Mouse (Mus musculus): ENCODE results near the gene Gm17617. TPM values are rescaled to one million over a fixed set of nuclear protein-coding genes. Genes with fewer than 3 reads are reported as not detected.

Gm17617 gene
- total and polyA plus RNA-seq, 3 experiments: not detected

DNA sequence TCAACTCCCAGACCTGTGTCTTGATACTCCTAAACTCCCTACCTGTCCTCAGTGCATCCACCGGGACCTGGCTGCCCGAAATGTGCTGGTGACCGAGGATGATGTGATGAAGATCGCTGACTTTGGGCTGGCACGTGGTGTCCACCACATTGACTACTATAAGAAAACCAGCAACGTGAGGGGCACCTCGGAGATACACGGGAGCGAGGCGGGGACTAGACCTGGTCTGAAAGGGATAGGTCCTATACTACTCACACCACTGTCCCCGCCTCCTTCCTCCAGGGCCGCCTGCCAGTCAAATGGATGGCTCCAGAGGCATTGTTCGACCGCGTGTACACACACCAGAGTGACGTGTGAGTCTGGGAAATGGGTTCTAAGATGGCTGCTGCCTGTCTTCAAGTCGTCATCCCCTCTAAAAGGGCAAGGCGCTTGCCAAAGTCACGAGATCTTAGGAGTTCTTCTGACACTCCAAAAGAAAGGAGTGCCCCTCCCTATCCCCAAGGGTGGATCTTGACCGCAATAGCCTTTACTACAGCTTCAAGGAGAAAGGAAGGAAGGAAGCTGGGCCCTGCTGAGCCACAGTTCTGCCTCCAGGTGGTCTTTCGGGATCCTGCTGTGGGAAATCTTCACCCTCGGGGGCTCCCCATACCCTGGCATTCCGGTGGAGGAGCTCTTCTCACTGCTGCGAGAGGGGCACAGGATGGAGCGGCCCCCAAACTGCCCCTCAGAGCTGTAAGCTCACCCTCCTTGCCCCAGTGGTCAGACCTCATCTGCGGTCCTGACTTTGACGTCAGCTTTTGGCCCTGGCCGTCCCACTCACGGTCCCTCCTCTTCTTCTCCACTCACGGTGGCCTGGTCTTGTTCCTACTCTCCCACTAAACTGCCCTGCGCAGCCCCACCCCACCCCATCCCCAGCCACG, 33.7 kb upstream of the Gm17617 start:
- no peaks in the 10 kb centered on the region for H3K79me2 ChIP-seq (ENCODE audit: control insufficient read depth, insufficient read depth, low read length, poor library complexity)
- H3K4me1 ChIP-seq (ENCODE audit: control insufficient read depth in 1 of 2, insufficient read depth in 2 of 2, low read length in 2 of 2): no peaks in the 10 kb centered on the region
- H3K9ac ChIP-seq (ENCODE audit: control insufficient read depth, low read depth, low read length, poor library complexity, severe bottlenecking): no peak overlapping the region
- no peaks in the 10 kb centered on the region for H3K36me3 ChIP-seq (ENCODE audit: control insufficient read depth in 1 of 2, insufficient read depth in 2 of 2, low read length in 2 of 2)
- DNase-seq (ENCODE audit: low read depth, low spot score): no peak
- no peaks in the 10 kb centered on the region for H3K27me3 ChIP-seq (ENCODE audit: control insufficient read depth in 1 of 2, insufficient read depth in 2 of 2, low read length in 2 of 2)
- no peaks in the 10 kb centered on the region for H3K9me3 ChIP-seq (replicated peaks; ENCODE audit: insufficient read depth, low read length)
- no peak overlapping the region for H3K4me3 ChIP-seq (ENCODE audit: control insufficient read depth in 1 of 2, insufficient read depth in 1 of 2, low read depth in 2 of 2, low read length in 2 of 2)
- H3K27ac ChIP-seq (ENCODE audit: control insufficient read depth, low read depth, low read length): no peak overlapping the region
- TF ChIP-seq POLR2AphosphoS5 (IDR thresholded peaks at IDR 0.05; ENCODE audit: borderline replicate concordance, low read depth, low read length) (no peak), ZNF384 (IDR thresholded peaks at IDR 0.05; ENCODE audit: low read depth, low read length) (no peak), POLR2A (IDR thresholded peaks at IDR 0.05; ENCODE audit: control insufficient read depth in 1 of 2, insufficient read depth in 1 of 2, low read depth in 1 of 2, low read length in 2 of 2, poor library complexity in 1 of 2) (no peak), MXI1 (IDR thresholded peaks at IDR 0.05; ENCODE audit: low read depth, low read length) (no peak), MYC (IDR thresholded peaks at IDR 0.05; ENCODE audit: low read depth, low read length) (no peak), SIN3A (IDR thresholded peaks at IDR 0.05; ENCODE audit: low read length) (no peak), ZMIZ1 (IDR thresholded peaks at IDR 0.05; ENCODE audit: low read depth, low read length) (no peak), CHD2 (IDR thresholded peaks at IDR 0.05; ENCODE audit: low read length) (no peak), CHD1 (IDR thresholded peaks at IDR 0.05; ENCODE audit: low read depth, low read length) (no peak), ETS1 (IDR thresholded peaks at IDR 0.05; ENCODE audit: low read depth, low read length) (no peak), MEF2A (IDR thresholded peaks at IDR 0.05; ENCODE audit: extremely low read depth, insufficient replicate concordance, low read depth, low read length, poor library complexity, severe bottlenecking) (no peak)

- no peaks in the 10 kb centered on the region for H3K27me3 ChIP-seq (ENCODE audit: control insufficient read depth in 1 of 2, insufficient read depth in 2 of 2, low read length in 2 of 2)
- H3K4me3 ChIP-seq (ENCODE audit: control insufficient read depth in 1 of 2, insufficient read depth in 1 of 2, low read depth in 2 of 2, low read length in 2 of 2): no peak overlapping the region
- H3K9me3 ChIP-seq (replicated peaks; ENCODE audit: insufficient read depth, low read length): no peaks in the 10 kb centered on the region
- no peaks in the 10 kb centered on the region for H3K4me1 ChIP-seq (ENCODE audit: control insufficient read depth in 1 of 2, insufficient read depth in 2 of 2, low read length in 2 of 2)
- no peaks in the 10 kb centered on the region for H3K36me3 ChIP-seq (ENCODE audit: control insufficient read depth in 1 of 2, insufficient read depth in 2 of 2, low read length in 2 of 2)
- no peaks in the 10 kb centered on the region for H3K79me2 ChIP-seq (ENCODE audit: control insufficient read depth, insufficient read depth, low read length, poor library complexity)
- H3K27ac ChIP-seq (ENCODE audit: control insufficient read depth, low read depth, low read length): no peak overlapping the region
- no peak for DNase-seq (ENCODE audit: low read depth, low spot score)
- no peak overlapping the region for H3K9ac ChIP-seq (ENCODE audit: control insufficient read depth, low read depth, low read length, poor library complexity, severe bottlenecking)
- TF ChIP-seq MXI1 (IDR thresholded peaks at IDR 0.05; ENCODE audit: low read depth, low read length) (no peak), CTCF (IDR thresholded peaks at IDR 0.05 in 2 of 3, conservative IDR thresholded peaks at IDR 0.05 in 1 of 3; ENCODE audit: control insufficient read depth in 1 of 3, insufficient read depth in 1 of 3, low read depth in 2 of 3, low read length in 3 of 3, poor library complexity in 1 of 3, severe bottlenecking in 1 of 3) (no peak), KAT2A (conservative IDR thresholded peaks at IDR 0.05; ENCODE audit: low read depth, low read length) (no peak), TCF12 (IDR thresholded peaks at IDR 0.05; ENCODE audit: low read depth, low read length) (no peak), ZMIZ1 (IDR thresholded peaks at IDR 0.05; ENCODE audit: low read depth, low read length) (no peak), EP300 (IDR thresholded peaks at IDR 0.05; ENCODE audit: low read depth in 1 of 2, low read length in 2 of 2) (no peak), MAX (IDR thresholded peaks at IDR 0.05; ENCODE audit: low read length) (no peak), MYC (IDR thresholded peaks at IDR 0.05; ENCODE audit: low read depth, low read length) (no peak), ZKSCAN1 (IDR thresholded peaks at IDR 0.05; ENCODE audit: low read depth, low read length) (no peak), POLR2A (IDR thresholded peaks at IDR 0.05; ENCODE audit: control insufficient read depth in 1 of 2, insufficient read depth in 1 of 2, low read depth in 1 of 2, low read length in 2 of 2, poor library complexity in 1 of 2) (no peak), SIN3A (IDR thresholded peaks at IDR 0.05; ENCODE audit: low read length) (no peak), CHD1 (IDR thresholded peaks at IDR 0.05; ENCODE audit: low read depth, low read length) (no peak), HCFC1 (IDR thresholded peaks at IDR 0.05; ENCODE audit: low read depth, low read length) (no peak), RAD21 (IDR thresholded peaks at IDR 0.05; ENCODE audit: low read depth, low read length) (no peak)
Observed at GRCm38 (mm10) chr13:55165831-55166339, 32.5 kb upstream of the Gm17617 start.
